Mouse (Mus musculus) left cerebral cortex, adult 8-10 months (tissue): Measurements from ENCODE around the gene Mrln. TPM values are rescaled to one million over a fixed set of nuclear protein-coding genes. Genes with fewer than 3 reads are reported as not detected.

Experiments
- DNase-seq, 2 experiments: peaks; one replicate each; pipeline ENCODE4 v3.0.0; 2022; ENCODE audit warnings: low spot score in 2 of 2
- total RNA-seq, 4 experiments: library from RNA; stranded (reverse); gene quantifications; 2 replicates each; pipeline ENCODE4 v1.2.4; 2022

Gene Mrln
- total RNA-seq, 4 experiments from 2014 or later, result not detected

DNA sequence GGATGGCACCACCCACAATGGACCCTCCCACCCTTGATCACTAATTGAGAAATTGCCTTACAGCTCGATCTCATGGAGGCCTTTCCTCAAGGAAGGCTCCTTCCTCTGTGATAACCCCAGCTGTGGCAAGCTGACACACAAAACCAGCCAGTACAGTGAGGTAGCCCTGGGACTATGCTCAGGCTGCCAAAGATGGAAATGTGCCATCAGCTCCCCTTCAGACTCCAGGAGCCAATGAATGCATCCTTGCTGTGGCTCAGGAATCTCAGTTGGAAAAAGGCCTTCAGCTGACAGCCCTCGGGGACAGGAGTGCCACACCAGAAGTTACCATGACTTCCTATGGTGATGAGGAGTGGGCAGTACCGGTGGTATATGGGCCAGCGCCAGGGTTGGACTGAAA is 50.2 kb downstream of the Mrln start:
- no peak for DNase-seq

DNA sequence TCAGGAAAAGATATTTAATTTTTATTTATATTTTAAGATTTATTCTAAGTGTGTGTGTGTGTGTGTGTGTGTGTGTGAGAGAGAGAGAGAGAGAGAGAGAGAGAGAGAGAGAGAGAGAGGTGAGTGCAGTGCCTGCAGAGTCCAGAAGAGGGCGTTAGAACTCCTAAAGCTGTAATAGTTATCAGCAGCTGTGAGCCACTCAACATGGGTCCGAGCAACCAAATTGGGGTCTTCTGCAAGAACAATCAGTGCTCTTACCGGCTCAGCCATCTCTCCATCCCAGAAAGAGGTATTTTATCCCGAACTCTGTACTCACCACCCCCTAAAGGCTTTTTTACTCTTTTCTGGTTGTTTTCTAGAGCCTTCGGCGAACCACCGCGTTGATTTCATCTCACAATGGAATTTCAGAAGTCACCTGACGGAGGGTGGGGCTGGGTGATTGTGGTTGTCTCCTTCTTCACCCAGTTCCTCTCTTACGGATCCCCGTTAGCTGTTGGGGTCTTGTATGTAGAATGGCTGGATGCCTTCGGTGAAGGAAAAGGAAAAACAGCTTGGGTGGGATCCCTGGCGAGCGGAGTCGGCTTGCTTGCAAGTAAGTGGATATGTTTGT is 51.2 kb downstream of the Mrln start:
- DNase-seq, result no peak

DNA sequence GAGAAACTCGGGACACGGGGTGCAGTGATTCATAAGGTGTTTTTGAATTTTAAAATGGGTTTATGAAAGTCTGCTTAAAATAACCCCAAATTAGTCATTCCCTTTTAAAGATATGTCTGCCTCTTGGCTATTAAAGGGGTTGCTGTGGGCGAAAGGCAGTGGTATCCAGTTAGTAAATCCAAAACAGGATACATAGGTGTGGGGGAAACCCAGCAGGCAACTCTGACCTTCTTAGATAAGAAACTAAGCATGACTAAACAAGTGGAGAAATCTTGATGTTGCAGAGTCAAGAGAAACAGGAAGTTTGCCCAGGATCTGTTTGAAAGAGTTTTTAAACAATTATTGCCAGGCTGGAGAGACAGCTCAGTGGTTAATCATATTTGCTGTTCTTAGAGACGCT is 52.6 kb downstream of the Mrln start:
- no peak for DNase-seq

DNA sequence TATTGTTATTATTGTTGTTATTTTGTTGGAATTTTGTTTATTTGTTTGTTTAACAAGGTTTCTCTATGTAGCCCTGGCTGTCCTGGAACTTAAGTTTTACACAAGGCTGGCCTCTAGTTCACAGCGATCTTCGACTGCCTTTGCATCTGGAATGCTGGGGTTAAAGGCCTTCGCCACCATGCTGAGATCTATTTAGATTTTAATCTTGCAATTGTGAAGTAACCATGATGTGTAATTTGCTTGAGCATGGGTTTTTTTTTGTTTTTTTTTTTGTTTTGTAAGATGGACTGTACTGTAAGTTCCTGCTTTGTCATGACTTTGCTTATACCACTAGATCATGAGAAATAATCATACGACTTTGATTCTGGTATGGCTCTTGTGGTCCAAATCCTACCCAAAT is 56.4 kb downstream of the Mrln start:
- DNase-seq, result no peak

DNA sequence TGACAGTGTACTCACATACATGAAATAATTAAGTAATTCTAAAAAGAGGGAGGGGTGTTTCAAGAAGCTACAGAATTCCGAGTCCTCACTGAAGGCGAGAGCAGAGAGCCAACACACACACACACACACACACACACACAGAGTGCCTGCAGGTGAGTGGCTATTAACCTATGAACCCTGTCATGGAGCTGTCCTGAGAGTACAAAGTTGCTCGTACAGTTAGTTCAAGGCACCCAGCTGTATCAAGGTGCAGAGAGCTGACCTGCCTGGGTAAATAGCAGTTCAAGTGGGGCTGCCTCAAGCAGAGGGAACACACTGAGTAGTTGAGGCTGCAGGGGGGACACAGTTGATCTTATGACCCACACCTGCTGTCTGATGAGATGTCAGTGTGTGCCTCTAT is 57.6 kb downstream of the Mrln start:
- DNase-seq, result no peak

DNA sequence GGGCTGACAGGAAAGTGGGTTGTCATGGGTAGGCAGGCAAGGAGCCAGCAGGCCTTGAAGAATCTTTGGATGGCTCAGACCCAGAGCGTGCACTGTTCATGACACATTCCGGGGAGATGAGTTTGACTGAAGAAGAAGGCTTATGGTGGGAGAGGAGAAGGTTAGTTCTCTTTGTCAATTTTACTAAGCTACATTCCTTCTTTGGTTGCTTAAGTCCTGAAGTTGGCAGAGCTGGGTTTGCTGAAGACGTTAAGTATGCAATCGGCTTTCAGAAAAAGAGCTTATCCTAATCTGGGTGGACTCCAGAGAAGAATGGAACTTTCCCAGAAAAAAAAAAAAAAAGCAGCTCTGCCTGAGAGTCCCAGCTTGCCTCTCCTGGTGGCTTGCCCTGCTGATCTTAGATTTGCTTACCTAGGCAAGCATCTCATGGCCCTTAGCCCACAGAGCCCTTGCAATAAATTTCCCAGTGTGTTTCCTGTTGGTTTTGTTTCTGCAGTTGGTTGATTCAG is 59.3 kb downstream of the Mrln start:
- no peak for DNase-seq

DNA sequence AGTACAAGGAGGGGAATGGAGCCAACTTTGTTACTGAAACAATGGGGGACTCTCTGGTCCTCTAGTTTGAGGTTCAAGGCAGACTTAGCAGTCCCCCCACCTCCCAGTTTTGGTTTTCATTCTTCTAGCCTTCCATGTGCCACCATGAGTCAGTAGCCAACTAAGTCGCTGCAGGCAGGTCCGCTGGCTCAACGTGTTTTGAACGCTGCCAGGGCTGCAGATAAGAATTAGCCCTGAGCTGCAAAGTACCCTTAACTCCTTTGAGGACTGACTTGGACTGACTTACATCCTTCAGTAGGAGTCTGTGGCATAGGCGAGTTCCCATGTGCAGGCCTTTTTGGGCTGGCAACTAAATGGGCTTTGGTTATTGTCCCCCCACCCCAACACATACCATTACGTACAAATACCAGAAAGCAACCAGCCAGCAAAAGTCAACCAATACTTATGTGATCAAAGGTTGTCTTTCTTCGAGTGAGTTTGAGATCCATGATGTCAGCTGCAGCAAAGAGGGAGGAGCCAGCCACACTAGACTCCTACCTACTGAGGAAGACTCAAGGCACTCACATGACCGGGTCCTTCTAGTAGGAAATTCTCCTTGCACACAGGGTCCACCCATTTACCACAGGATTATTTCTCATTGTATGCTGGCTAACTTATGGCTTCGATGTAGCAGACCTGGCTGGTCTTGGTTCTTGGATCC is 60.0 kb downstream of the Mrln start:
- DNase-seq, result no peak

DNA sequence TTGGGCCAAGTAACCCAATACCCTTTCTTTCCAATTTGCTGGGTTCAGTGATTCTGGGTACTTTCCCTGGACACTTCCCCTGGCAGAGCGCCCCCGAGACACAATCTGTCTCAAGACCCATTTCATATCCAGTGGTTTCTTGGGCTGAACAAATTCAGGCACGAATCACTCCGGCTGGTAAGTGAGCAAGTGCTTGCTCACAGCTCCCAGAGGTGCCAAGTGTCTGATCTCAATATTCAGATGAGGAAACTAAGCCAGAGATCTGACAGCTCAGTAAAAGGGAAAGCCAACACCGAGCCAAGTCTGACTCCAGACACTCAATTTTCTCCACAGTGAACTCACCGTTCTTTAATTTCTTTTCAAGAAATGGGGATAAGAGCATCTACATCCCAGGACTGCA is 62.0 kb downstream of the Mrln start:
- no peak for DNase-seq

DNA sequence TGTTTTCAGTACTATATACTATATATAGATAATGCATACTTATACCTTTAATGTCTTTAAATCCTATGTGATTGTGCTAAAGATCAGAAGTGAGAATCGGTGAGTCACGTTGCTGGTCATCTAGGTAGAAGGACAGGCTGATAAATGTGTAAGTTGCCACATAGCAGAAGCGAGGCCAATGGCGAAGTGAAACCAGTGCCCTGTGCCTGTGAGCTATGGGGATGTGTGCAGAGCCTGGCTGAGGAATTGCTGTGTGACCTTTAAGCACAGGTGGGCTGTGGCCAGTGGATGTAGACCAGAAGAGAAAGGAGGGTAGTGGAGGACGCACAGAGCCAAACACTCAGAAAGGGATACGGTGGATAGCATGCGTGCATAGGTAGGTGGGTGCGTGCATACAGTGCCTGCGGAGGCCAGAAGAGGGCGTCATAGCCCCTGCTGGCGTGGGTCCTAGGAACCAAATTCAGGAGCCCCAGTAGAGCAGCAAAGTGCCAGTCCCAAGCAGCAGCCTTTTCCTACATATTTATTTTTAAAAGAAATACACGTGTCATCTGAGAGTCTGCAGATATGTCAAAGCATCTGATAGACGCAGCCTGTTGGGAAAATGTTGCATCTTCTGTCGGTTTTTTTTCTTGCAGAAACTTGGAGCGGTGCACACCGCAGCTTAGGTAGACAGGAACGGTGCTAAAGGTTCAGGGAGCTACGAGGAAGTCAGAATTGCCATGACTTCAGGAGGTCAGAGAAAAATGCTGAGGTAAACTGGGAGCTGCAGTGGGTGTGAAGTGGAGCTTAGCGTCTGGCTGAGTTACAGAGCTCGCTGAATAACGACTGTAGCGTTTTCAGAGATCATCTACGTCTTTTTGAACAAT is 64.3 kb downstream of the Mrln start:
- DNase-seq, result no peak

Other genes starting within 250 kb of the Mrln start
- 10 to 100 TPM; 49.4 to 56.3 (median 52.7) TPM for gene Ccdc6, start 107.5 kb upstream of the Mrln start, total RNA-seq
- gene Slc16a9, start 40.4 kb downstream of the Mrln start, total RNA-seq, result 1 to 10 TPM; 1.7 to 3.0 (median 2.1) TPM
- gene Fam13c, start 235.8 kb downstream of the Mrln start, total RNA-seq, result 10 to 100 TPM; 48.4 to 57.9 (median 54.1) TPM